Mouse (Mus musculus) limb, embryonic 11.5 days (tissue): Measurements from ENCODE around the gene Acap2. TPM values are rescaled to one million over a fixed set of nuclear protein-coding genes. Genes with fewer than 3 reads are reported as not detected.

Source experiments
- ATAC-seq: fragments of 200-750 bp; cut with Nextera tagmentation; 2 replicates; pipeline ENCODE4 v1.8.0; 2017; ENCODE audit warnings: low read depth; ENCODE audit not compliant: insufficient number of reproducible peaks, low FRiP score, low TSS enrichment
- DNase-seq: peaks from one replicate; pipeline ENCODE4 v3.0.0-alpha.2; 2015; ENCODE audit warnings: low spot score
- H3K27ac ChIP-seq: fragments of 300-500 bp; sonication (generic); replicated peaks from 2 replicates; pipeline ENCODE4 v1.5.1; 2014; ENCODE audit warnings: low read depth, mild to moderate bottlenecking, low read length
- H3K27me3 ChIP-seq: fragments of 300-500 bp; sonication (generic); 2 replicates; pipeline ENCODE4 v1.6.1; 2014; ENCODE audit warnings: mild to moderate bottlenecking, low read length, mixed read lengths; ENCODE audit not compliant: control insufficient read depth, insufficient read depth
- H3K36me3 ChIP-seq: fragments of 300-500 bp; sonication (generic); 2 replicates; pipeline ENCODE4 v1.6.1; 2014; ENCODE audit warnings: mild to moderate bottlenecking, low read length, moderate library complexity, mixed read lengths; ENCODE audit not compliant: control insufficient read depth, insufficient read depth
- H3K4me1 ChIP-seq: fragments of 300-500 bp; sonication (generic); 2 replicates; pipeline ENCODE4 v1.6.1; 2014; ENCODE audit warnings: low read length, mixed read lengths; ENCODE audit not compliant: control insufficient read depth, insufficient read depth
- H3K4me2 ChIP-seq: fragments of 300-500 bp; sonication (generic); 2 replicates; pipeline ENCODE4 v1.6.1; 2014; ENCODE audit warnings: low read depth, mild to moderate bottlenecking, moderate library complexity; ENCODE audit not compliant: severe bottlenecking
- H3K4me3 ChIP-seq: fragments of 300-500 bp; sonication (generic); 2 replicates; pipeline ENCODE4 v1.5.1; 2014; ENCODE audit warnings: low read depth, low read length
- H3K9ac ChIP-seq: fragments of 300-500 bp; sonication (generic); 2 replicates; pipeline ENCODE4 v1.6.1; 2014; ENCODE audit warnings: mild to moderate bottlenecking, low read length
- H3K9me3 ChIP-seq: fragments of 300-500 bp; sonication (generic); 2 replicates; pipeline ENCODE4 v1.6.1; 2016; ENCODE audit warnings: low read length; ENCODE audit not compliant: control insufficient read depth
- WGBS: fragments of 180-500 bp; shearing (Covaris S2); extraction: QIAGEN DNeasy Blood & Tissue Kit; methylation state at CpG from one replicate; pipeline ENCODE4 v1.1.7; 2014; 5-methylcytosine and 5-hydroxymethylcytosine counted together
- polyA plus RNA-seq: library from polyadenylated mRNA; unstranded; fragments of >200 nt; fragmentation: Nextera tagmentation; extraction: Ambion mirVana; gene quantifications from 2 replicates; pipeline ENCODE4 v1.2.1, GENCODE M21; 2014

Acap2 gene
- polyA plus RNA-seq, 1 experiment from 2014 or later: 18.0 TPM

DNA sequence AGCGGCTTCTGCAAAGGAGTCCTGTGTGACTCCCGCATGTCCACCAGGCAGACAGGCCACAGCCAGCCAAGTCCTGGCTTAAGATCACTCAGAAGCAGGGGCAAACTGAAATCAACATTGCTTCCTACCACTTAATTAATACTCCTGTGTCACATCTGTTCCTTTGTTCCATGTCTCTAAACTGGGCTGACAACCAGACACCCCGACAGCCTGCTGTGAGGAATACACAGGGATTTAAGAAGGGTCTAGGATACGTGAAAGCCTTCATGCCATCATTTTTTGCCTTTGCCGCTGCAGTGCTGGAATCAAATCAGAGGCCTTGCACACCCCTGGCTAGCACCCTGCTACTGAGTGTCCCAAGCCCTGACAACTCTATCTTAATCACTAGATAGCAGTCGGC lies 12.8 kb downstream of the Acap2 start:
- ATAC-seq (no peak), DNase-seq (no peak)
- 64% methylated on average over 6 of the region's 6 CpGs for WGBS

DNA sequence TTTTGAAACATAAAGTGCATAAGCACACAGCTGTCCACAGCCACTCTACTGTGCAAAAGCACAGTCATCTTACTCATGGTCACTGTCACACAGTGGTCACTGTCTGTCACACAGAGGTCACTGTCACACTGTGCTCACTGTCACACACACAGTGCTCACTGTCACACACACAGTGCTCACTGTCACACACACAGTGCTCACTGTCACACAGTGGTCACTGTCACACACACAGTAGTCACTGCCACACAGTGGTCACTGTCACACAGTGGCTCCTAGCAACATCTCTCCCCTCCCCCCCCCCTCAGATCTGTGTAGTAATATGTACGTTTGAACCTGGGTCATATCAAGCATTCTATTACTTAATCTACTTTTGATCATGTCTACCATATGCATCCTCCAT lies 13.9 kb downstream of the Acap2 start:
- DNase-seq (no peak), ATAC-seq (no peak)
- H3K27me3 ChIP-seq: no peaks in the 10 kb centered on the region
- WGBS: 90% methylated on average over 1 of the region's 1 CpGs
- H3K4me1 ChIP-seq: peaks cover 3% of the 10 kb centered on the region; the same call in 1 of the 2 replicates
- H3K4me3 ChIP-seq: no peak overlapping the region
- no peak overlapping the region for H3K27ac ChIP-seq
- no peak overlapping the region for H3K4me2 ChIP-seq
- no peak overlapping the region for H3K9ac ChIP-seq
- no peaks in the 10 kb centered on the region for H3K9me3 ChIP-seq
- no peaks in the 10 kb centered on the region for H3K36me3 ChIP-seq

More for the DNA sequence above, 12.8 kb downstream of the Acap2 start:
- H3K4me2 ChIP-seq: no peak overlapping the region
- H3K9ac ChIP-seq: no peak overlapping the region
- no peak overlapping the region for H3K27ac ChIP-seq
- no peaks in the 10 kb centered on the region for H3K9me3 ChIP-seq
- H3K36me3 ChIP-seq: no peaks in the 10 kb centered on the region
- no peak overlapping the region for H3K4me3 ChIP-seq
- H3K4me1 ChIP-seq: no peaks in the 10 kb centered on the region; the same call in 1 of the 2 replicates
- H3K27me3 ChIP-seq: no peaks in the 10 kb centered on the region

- Histone ChIP-seq H3K36me3 (no peaks in the 10 kb centered on the region), H3K4me3 (no peak overlapping the region), H3K27me3 (no peaks in the 10 kb centered on the region), H3K4me1 (peaks cover 3% of the 10 kb centered on the region; the same call in 1 of the 2 replicates), H3K4me2 (no peak overlapping the region), H3K27ac (no peak overlapping the region), H3K9me3 (no peaks in the 10 kb centered on the region), H3K9ac (no peak overlapping the region)
- 86% methylated on average over 2 of the region's 2 CpGs for WGBS
- DNase-seq (no peak), ATAC-seq (no peak)
Measured at GRCm38 (mm10) chr16:31185757-31186156, 15.3 kb downstream of the Acap2 start.

GRCm38 (mm10) chr16:31184727-31185126 lies 16.3 kb downstream of the Acap2 start:
- Histone ChIP-seq H3K36me3 (no peaks in the 10 kb centered on the region), H3K4me3 (no peak overlapping the region), H3K27me3 (no peaks in the 10 kb centered on the region), H3K9ac (no peak overlapping the region), H3K4me2 (no peak overlapping the region), H3K9me3 (no peaks in the 10 kb centered on the region), H3K4me1 (peaks cover 3% of the 10 kb centered on the region; the same call in 1 of the 2 replicates), H3K27ac (no peak overlapping the region)
- no peak for ATAC-seq
- no peak for DNase-seq
- WGBS: 92% methylated on average over 4 of the region's 4 CpGs

- Histone ChIP-seq H3K4me3 (no peak overlapping the region), H3K4me2 (no peak overlapping the region), H3K4me1 (peaks cover 3% of the 10 kb centered on the region; the same call in 1 of the 2 replicates), H3K27ac (no peak overlapping the region), H3K36me3 (no peaks in the 10 kb centered on the region), H3K27me3 (no peaks in the 10 kb centered on the region), H3K9ac (no peak overlapping the region), H3K9me3 (no peaks in the 10 kb centered on the region)
- peak; percentile 28 for DNase-seq
- ATAC-seq: no peak
- 53% methylated on average over 9 of the region's 9 CpGs for WGBS
Measured at GRCm38 (mm10) chr16:31182576-31182975, 18.5 kb downstream of the Acap2 start.

DNA sequence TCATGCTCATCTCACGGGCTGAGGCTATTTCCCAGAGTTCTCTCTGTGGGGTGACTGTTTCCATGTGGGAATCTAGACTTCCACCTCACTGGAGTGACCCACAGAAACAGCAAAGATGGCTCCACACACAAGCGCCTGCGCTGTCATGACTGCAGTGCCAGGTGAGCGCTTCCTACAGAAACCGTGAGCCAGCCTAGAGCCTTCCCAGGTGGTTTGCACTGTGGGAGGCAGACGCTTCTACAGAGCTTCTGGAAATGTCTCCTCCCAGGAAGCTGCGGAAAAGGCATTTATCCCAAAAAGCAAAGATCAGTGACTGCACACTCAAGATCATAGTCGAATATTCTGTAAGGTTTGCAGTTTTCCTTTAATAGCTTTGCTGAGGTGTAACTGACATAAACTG lies 20.2 kb downstream of the Acap2 start:
- DNase-seq (no peak), ATAC-seq (no peak)
- WGBS: 87% methylated on average over 8 of the region's 8 CpGs
- Histone ChIP-seq H3K36me3 (no peaks in the 10 kb centered on the region), H3K4me3 (no peak overlapping the region), H3K4me1 (peaks cover 3% of the 10 kb centered on the region; the same call in 1 of the 2 replicates), H3K27ac (no peak overlapping the region), H3K9ac (no peak overlapping the region), H3K4me2 (no peak overlapping the region), H3K9me3 (no peaks in the 10 kb centered on the region), H3K27me3 (no peaks in the 10 kb centered on the region)

- Histone ChIP-seq H3K4me1 (peaks cover 3% of the 10 kb centered on the region; the same call in 1 of the 2 replicates), H3K9me3 (no peaks in the 10 kb centered on the region), H3K36me3 (no peaks in the 10 kb centered on the region), H3K4me2 (no peak overlapping the region), H3K4me3 (no peak overlapping the region), H3K27me3 (no peaks in the 10 kb centered on the region), H3K9ac (no peak overlapping the region), H3K27ac (no peak overlapping the region)
- no peak for ATAC-seq
- DNase-seq: no peak
- WGBS: 65% methylated on average over 5 of the region's 5 CpGs
Measured at GRCm38 (mm10) chr16:31179384-31179783, 21.7 kb downstream of the Acap2 start.

DNA sequence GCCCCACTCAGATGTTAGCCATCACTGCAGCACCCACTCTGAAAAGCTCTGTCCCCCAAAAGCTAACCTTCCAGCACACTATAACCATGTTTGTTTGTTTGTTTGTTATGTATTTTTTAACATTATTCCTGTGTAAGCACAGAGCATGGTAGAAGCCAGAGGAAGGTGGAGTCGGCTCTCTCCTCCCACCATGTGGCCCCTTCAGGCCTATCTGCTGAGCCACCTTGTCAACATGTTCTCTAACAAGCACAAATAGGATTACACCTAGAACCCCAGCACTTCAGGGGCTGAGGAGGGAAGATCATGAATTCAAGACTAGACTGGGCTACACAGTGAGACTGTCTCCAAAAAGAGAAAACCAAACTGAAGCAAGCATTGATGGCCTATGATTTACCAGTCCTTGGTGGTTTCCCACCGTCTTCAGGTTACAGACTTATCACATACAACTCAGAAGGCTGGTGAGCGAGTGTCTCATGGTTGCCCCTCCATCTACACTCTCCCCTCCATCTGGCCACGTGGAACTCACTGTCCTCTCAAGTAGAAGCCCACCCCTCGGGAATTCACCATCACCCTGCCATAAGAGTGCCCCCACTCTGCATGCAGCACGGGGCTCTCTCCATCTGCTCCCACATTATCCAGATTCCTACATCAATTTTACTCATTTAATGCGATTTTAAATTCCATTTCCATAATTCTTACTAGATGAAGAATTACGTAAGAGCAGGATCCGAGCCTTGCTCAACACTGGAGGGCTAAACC lies 26.0 kb downstream of the Acap2 start:
- Histone ChIP-seq H3K9me3 (no peaks in the 10 kb centered on the region), H3K27ac (no peak overlapping the region), H3K9ac (no peak overlapping the region), H3K4me1 (no peaks in the 10 kb centered on the region), H3K4me2 (no peak overlapping the region), H3K4me3 (no peak overlapping the region), H3K36me3 (no peaks in the 10 kb centered on the region), H3K27me3 (no peaks in the 10 kb centered on the region)
- ATAC-seq: no peak
- DNase-seq: no peak
- 86% methylated on average over 9 of the region's 9 CpGs for WGBS
